Mouse (Mus musculus) 416B (cell line): ENCODE results near the gene Accs.

ENCODE experiments used
- DNase-seq: peaks from one replicate; pipeline ENCODE4 v3.0.0; 2011; ENCODE audit warnings: low read depth

Accs gene

DNA sequence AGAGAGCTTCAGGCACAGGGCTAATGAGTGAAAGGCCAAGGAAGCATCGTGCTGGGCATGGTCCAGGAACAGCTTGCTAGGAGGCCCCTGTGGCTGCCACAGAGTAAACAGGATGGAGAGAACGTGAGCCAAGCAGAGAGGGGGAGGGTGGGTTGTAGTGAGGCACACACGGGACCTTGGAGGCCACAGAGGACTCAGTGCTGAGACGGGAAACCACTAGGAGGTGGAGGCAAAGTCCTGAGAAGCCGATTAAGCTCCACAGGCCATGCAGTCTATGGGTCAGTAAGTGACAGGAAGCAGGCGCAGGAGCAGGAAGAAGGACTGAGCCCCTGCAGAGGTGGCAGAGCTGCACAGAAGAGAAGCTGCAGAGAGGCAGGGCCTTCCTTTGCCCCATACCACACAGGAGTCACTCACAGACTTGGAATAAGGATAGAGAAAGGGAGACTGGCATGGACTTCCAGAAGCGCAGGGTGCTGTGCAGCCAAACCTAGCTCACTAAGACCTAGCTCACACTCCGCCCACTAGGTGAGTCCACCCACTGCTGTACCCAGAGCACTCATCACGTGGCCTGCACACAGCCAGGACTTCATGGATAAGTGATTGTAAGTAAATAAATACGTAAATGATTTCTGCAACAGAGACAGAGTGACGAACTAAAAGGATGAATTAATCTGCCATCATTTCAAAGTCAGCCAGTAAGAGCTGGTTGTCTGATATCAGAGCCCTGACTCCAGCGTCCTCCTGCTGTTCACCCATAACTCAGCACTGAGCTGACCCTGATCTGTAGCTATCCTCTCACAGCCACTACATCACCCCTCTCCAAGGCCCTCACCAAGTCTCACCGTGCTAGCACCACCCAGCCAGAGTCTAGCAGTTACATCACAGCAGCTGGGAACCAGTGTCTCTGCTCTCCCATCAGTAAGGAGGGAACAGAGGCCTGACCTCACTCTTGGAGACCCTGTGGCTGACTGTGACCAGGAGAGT is 57.9 kb downstream of the Accs start:
- DNase-seq = peak; percentile 83

DNA sequence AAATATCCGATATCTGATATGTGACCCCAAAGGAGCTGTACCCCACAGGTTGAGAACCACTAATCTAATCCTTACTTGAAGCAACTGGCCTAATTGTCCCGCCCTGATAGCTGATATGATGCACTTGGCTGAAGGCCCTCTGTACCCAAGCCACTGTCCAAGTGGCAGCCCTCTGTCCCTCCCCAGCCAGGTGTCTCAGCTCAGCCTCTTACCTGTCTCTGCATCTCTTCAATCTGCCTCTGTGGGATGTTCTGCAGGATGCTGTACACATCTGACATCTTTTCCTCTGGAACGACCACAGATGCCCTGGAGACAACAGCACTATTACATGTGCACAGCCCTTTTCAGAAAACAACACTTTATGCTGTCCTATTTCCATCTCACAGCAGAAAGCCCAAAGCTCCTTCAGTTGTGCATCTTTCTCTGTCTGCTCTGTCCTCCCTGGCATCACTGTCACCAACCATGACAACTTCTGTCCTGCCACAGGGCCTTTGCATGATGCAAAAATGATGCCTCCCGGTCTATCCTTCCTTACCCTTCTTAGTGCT is 58.9 kb downstream of the Accs start:
- no peak for DNase-seq

DNA sequence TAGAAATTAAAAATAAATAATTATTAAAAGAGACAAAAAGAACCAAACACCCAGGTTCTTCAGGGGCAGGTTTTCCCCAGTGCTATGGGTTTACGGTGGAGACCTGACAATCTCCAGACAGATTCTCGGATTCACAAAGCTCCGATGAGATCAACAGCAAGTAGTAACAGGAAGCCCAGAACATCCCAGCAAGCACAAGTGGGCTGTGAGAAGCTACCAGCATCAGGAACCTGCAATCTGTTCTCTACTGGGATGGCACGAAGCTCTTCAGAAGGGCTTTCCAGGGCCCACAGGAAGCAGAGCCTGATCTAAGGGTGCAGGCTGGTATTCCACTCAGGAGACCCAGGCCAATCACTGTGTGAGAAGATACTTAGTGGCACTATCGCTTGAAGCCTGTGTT is 61.2 kb downstream of the Accs start:
- DNase-seq = no peak

DNA sequence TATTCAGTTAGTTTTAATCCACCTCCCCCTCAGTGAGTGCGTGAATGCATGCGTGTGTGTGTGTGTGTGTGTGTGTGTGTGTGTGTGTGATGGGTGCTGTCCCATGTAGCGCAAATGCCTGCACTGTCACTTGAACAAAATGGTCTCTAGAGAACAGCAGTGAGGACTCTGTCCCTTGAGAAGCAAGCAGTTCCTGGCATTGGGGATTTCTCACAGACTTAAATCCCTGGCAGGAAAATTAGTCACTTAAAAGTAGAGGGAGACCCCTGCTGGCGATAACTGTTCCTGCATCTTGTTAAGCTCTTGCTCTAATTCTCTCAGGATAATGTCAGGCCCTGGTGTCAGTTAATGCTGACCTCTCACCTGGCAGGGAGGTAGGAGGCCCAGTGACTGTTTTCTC is 63.6 kb downstream of the Accs start:
- peak; percentile 86 for DNase-seq

DNA sequence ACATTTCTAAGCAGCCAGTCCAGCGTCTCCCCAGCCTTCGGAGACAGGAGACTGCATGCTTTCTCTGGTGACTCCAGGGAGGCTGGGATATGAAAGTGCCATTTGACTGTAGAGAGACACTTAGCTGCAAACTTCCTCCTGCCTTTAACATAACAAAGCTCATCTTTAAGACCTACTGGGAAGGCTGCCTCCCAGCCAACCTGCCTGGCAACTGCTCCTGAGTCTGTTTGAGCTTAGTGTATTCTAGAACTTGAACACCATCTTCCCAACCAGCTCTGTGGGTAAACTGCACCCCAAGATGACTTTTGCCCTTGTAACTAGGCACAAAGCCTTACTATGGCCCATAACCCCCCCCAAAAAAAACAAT is 64.3 kb downstream of the Accs start:
- DNase-seq = no peak

DNA sequence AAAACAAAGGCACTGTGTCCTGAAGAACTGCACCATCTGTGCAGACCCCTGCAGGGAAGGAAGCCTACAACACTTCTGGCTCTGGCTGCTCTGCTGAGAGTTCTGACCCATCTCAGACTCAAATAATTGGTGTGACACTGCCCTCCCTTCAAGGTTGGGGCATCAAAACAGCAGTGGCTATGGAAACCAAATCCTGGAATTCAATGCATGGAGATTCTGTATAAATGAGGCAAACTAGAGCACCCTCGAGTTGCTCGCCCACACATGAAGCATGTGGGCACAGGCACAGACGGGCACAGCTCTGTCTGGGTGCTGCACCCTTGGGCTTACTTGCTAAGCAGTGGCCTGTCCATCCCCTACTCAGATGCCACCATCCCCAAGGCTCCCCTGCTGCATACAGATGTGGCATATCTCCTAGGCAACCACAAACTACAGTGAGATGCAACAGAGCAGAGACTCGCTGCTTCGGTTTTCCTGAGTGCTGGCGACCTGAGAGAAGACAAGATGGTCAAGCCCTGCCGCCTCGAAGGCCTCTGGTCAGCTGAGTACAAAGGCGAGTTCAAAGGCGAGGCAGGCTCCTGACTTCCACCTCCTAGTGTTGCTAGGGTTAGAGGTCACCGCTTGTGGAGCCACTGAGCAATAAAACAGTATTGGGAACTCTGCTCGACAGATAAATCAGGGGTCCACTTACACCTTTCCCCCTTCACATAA is 64.9 kb downstream of the Accs start:
- no peak for DNase-seq

DNA sequence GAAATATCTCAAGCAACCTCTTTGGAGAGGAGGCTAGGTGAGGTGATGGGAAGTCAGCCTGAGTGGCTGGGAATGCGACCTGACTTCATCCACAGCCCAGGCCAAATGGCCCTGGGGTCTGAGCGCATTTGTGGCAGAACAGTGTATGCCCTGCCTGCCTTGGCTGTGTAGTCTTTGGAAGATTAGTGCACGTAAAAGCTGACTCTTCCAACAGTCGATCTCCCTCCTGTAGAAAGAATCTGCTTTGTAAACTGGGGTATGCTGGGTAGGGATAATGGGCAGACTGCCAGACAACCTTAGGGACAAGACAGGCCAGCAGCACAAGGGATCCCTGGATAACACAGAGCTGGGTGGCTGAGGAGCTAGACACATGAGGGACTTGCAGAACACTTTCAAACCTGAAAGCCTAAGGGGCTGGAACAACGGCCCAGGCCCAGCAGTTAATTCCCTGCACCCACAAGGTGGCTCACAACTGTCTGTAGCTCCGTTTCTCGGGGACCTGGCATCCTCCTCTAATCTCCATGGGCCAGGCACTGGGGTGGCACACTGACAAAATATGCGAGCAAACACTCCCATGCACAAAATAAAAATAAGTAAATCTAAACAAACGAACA is 65.7 kb downstream of the Accs start:
- no peak for DNase-seq
